Mouse (Mus musculus): ENCODE results near the gene Scarf1.

DNA sequence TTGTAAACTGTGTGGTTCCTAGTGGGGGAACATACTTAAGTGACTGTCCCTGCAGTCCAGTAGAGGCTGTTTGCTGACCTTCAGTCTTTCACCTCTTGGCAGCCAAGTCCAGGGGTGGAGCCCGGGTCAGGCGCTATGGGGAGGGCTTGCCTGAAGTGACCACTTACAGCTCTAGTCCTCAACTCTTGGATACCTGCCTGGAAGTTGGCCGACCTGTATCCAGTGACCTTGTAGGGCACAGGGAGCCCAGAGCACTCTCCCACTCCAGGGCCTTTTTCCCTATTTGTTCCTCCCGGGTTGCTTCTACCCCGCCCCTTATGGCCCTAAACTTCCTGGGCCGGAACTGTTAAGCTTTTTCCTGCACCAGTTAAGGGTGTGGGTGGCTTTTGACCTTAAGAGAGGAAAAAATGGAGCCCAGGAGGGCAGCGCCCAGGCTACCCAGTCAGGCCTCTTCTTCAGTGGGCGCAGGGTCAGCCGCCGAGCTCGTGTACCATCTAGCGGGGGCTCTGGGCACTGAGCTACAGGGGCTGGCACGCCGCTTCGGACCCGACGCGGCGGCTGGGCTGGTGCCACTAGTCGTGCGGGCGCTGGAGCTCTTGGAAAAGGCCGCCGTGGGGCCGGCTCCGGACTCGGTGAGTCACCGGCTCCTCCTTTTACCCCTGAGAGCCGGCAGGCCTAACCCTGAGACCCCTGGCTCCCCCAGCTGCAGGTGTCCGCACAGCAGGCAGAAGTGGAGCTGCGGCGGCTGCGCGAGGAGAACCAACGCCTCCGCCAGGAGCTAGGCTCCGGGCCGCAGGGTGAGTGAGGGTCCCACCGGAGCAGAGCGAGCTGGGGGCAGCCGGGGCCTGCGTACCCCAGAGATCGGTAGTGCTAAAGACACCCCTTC lies 3.4 kb upstream of the Scarf1 start, which contains the start of gene Rilp:
- TF ChIP-seq CTCF (IDR thresholded peaks at IDR 0.05; ENCODE audit: low read depth) (peak; percentile 4; the same call in 1 of the 2 replicates), EP300 (IDR thresholded peaks at IDR 0.05; ENCODE audit: low read depth) (peak; percentile 40; the same call in 1 of the 2 replicates)

All from heart, postnatal 0 days (tissue).